Mouse (Mus musculus) urinary bladder, postnatal 36 days (tissue): ENCODE measurements around the gene Bcap29.

Experiments
- DNase-seq, 2 experiments: peaks; one replicate each; pipeline ENCODE4 v3.0.0; 2022; ENCODE audit warnings: low spot score in 2 of 2, mixed read lengths in 1 of 2

The Bcap29 gene

GRCm38 (mm10) chr12:31578691-31579476 is 55.6 kb downstream of the Bcap29 start:
- DNase-seq: no peak

- DNase-seq: no peak
Observed at GRCm38 (mm10) chr12:31574506-31574905, 60.0 kb downstream of the Bcap29 start.

GRCm38 (mm10) chr12:31569784-31570183 is 64.7 kb downstream of the Bcap29 start:
- DNase-seq: no peak

GRCm38 (mm10) chr12:31568661-31569060 is 65.8 kb downstream of the Bcap29 start:
- DNase-seq: no peak

GRCm38 (mm10) chr12:31567535-31567934 is 66.9 kb downstream of the Bcap29 start:
- peak; percentile 14 to 28 for DNase-seq

- DNase-seq: no peak
Observed at GRCm38 (mm10) chr12:31560712-31561111, 73.7 kb downstream of the Bcap29 start.

- DNase-seq: no peak
Observed at GRCm38 (mm10) chr12:31560002-31560401, 74.5 kb downstream of the Bcap29 start.

- no peak for DNase-seq
Observed at GRCm38 (mm10) chr12:31554371-31554770, 80.1 kb downstream of the Bcap29 start.

GRCm38 (mm10) chr12:31551252-31551651 is 83.2 kb downstream of the Bcap29 start:
- no peak for DNase-seq

- DNase-seq: no peak
Observed at GRCm38 (mm10) chr12:31546061-31546460, 88.4 kb downstream of the Bcap29 start.

GRCm38 (mm10) chr12:31545219-31545618 is 89.2 kb downstream of the Bcap29 start:
- DNase-seq: no peak

GRCm38 (mm10) chr12:31541541-31541940 is 92.9 kb downstream of the Bcap29 start:
- no peak for DNase-seq
